Mouse (Mus musculus): Measurements from ENCODE around the gene Crybg1. TPM values are rescaled to one million over a fixed set of nuclear protein-coding genes. Genes with fewer than 3 reads are reported as not detected.

Gene Crybg1
- total and polyA plus RNA-seq, 2 experiments from 2014 or later = 0.15 to 1.0 TPM

GRCm38 (mm10) chr10:43900883-43901570, 247.6 kb downstream of the Crybg1 start:
- WGBS = 7% methylated on average over 29 of the region's 30 CpGs
- Histone ChIP-seq H3K27ac (ENCODE audit: low read depth, low read length) (peak overlapping the region; percentile 19; the same call in 1 of the 2 replicates), H3K9ac (replicated peaks; ENCODE audit: low read length, poor library complexity, severe bottlenecking) (peak overlapping the region; percentile 55), H3K9me3 (ENCODE audit: low read length) (no peaks in the 10 kb centered on the region), H3K36me3 (ENCODE audit: insufficient read depth, low read length) (no peaks in the 10 kb centered on the region), H3K4me1 (ENCODE audit: insufficient read depth, low read length) (no peaks in the 10 kb centered on the region), H3K4me3 (ENCODE audit: low read depth, low read length) (peak overlapping the region; percentile 68), H3K4me2 (ENCODE audit: low read depth, low read length, poor library complexity, severe bottlenecking) (peak overlapping the region; percentile 69), H3K27me3 (ENCODE audit: insufficient read depth, low read length) (no peaks in the 10 kb centered on the region)
- peak; percentile 62 for ATAC-seq (ENCODE audit: low FRiP score)
- TF ChIP-seq CTCF (IDR thresholded peaks at IDR 0.05) = no peak
- no peak for DNase-seq (ENCODE audit: low spot score)

Other genes starting within 250 kb of the Crybg1 start
- gene Qrsl1, start 247.1 kb downstream of the Crybg1 start, total RNA-seq (2014; rRNA removed) = 15.3 and 17.9 TPM in 2 replicates
- 18.2 and 19.1 TPM in 2 replicates for gene Qrsl1, start 247.1 kb downstream of the Crybg1 start, polyA plus RNA-seq (2015; fragmentation: Nextera tagmentation; extraction: Ambion mirVana)
- gene Rtn4ip1, start 247.0 kb downstream of the Crybg1 start, total RNA-seq (2014; rRNA removed) = 3.7 and 6.2 TPM in 2 replicates
- 8.9 and 10.4 TPM in 2 replicates for gene Rtn4ip1, start 247.0 kb downstream of the Crybg1 start, polyA plus RNA-seq (2015; fragmentation: Nextera tagmentation; extraction: Ambion mirVana)
- 17.0 and 22.4 TPM in 2 replicates for gene Atg5, start 119.5 kb upstream of the Crybg1 start, total RNA-seq (2014; rRNA removed)
- 38.7 and 40.0 TPM in 2 replicates for gene Atg5, start 119.5 kb upstream of the Crybg1 start, polyA plus RNA-seq (2015; fragmentation: Nextera tagmentation; extraction: Ambion mirVana)

Data from midbrain, postnatal 0 days (tissue).